Mouse (Mus musculus): ENCODE measurements at regions not wholly inside any gene's neighbourhood (a gene's known extent, or its start where the extent isn't known, plus 50 kb on each side); places are given as distances from the start of the nearest gene placed in this dataset.

DNA sequence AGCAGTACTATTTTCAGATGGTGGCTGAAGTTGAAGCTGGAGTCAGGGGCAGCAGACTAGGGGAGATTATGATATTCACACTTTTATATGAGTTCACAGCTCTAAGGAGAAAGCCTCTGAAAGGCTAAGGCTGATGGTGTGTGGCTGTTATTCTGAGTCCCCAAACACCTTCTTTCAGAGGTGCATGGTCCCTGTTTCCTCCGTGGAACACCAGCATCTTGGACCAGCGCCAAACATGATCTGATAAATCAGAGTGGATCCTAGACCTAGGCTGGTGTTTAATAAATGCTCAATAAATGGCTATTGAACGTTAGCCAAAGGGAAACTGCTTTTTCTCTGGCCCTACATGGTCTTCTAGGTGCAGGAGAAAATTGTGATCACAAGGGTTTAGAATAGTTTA lies 269.2 kb downstream of the Agtpbp1 start:
- no peak for DNase-seq (ENCODE audit: low read depth)

DNA sequence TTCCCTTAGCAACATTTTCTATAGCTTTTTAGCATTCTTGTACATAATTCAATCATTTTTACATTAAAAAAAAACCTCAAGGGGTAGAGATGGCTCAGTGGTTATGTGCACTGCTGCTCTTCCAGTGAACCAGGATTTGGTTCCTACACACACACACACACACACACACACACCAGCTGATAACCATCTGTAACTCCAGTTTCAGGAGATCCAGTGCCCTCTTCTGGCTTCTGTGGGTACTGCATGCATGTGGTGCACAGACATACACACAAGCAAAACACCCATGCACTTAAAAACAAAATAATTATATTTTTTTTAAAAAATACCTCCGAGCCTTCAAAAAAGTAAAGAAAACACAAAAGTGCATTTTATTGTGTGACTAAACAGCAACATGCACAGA lies 270.6 kb downstream of the Agtpbp1 start:
- DNase-seq (ENCODE audit: low read depth): peak; percentile 42

DNA sequence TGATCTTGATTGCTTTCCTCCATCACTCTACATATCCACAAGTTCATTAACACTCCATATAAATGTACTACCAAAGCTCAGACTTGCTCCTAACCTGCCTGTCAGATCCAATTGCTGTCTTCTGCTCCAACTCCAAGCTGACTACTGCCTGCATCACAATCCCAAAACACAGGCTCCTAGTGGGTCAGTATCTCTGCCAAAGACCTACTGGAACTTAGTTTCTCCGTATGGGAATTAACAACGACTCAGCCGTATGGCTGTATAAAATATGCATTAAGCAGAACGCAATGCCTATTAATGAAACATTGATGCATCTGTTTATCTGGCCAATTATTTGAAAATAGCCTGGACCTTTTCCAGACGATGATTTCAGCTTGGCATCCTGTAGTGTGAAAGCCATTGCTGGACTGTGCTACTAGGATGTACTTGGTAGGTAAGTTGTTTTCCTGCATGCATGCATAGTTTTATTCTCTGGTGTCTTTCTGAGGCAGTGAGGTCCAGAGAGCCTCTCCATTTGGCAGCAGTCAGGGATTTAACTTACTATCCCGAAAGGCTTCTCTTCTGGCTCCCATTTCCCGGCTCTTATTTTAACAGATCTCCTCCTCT lies 271.2 kb downstream of the Agtpbp1 start:
- DNase-seq (ENCODE audit: low read depth): no peak

DNA sequence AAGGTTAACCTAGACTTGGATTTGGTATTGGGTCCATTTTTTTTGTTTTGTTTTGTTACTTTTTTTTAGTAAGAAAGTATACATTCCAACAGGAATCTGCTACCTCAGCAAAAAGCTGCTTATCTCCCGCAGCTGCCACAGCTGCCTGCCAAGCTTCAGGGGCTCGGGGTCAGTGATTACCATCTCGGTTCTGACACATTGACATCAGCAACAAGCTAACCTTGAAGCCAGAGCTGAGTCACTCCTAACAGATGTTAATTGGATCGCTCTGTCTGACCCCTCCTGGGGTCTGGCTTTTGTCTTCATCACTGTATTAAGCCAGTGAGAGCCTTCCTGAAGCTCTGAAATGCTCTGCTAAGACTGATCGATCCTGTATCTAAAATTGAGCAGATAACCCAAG lies 292.1 kb downstream of the Agtpbp1 start:
- DNase-seq (ENCODE audit: low read depth): no peak

DNA sequence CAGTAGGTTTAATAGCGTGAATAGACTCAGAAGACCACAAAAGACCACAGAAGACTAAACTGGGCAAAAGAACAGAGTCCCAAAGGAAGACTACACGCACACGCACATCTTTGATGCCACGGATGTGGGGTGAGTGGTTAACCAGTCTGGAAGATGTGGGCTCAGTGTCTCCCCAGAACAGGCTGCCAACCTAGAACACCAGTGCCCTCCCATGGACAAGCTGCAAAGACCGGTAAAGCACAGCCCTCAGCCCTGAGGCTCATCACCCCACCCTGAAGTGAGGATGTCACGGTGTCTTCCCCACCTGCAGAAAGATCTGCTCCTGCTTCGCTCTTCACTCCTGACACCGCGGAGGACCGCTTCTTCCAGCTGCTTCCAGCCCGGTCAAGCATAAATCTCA lies 295.9 kb downstream of the Agtpbp1 start:
- no peak for DNase-seq (ENCODE audit: low read depth)

DNA sequence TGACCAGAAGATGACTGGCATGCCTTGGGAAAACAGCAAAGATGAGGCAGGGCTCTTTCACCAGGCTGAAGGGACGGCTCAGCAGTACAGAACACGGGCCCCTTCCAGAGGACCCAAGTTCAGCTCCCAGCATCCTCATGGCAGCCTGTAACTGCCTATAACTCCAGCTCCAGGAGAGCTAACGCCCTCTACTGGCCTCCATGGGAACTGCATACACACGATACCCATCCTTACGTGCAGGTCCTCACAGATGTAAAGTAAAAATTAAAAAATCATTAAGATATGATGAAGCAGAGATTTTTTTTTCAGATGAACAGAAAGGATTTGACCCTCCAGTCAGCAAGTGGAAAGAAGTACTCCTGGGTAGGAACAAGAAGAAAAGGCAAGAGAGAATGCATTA lies 303.8 kb downstream of the Agtpbp1 start:
- DNase-seq (ENCODE audit: low read depth): no peak

DNA sequence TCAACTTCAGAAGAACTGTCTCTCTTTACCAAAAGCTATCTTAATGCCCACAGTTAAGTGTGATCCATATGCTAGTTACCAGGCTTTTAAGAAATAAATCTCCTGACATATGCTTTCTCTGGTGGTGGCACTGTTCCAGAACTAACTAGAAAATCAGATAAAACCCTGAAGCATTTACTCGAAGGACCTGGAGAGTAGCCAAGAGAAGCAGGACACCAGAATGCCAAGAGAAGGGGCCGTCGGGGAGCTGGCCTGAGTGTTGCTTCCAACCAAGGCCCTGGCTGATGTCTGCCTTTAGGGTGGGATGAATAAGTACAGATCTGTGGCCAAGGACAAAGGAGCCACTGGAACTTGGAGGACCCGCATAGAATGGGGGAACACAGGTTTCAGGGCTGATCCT lies 305.9 kb downstream of the Agtpbp1 start:
- no peak for DNase-seq (ENCODE audit: low read depth)

DNA sequence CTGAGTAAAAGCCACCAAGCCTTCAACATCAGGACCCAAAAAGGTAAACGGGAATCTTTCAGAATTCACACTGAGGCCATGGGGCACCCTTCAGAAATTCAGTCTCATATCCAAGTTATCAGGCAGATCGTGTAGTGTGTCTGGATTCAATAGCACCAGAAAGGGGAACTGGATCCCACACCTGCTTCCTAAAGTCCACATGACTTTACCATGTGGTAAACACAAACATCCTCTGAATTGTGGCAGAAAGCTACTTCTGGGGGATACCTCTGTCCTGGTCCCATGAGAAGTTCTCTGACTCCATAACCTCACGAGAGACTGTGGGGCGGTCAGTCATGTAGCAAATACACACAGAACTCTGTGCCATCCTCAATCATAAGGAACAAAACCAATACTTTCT lies 313.4 kb downstream of the Agtpbp1 start:
- DNase-seq (ENCODE audit: low read depth): no peak

DNA sequence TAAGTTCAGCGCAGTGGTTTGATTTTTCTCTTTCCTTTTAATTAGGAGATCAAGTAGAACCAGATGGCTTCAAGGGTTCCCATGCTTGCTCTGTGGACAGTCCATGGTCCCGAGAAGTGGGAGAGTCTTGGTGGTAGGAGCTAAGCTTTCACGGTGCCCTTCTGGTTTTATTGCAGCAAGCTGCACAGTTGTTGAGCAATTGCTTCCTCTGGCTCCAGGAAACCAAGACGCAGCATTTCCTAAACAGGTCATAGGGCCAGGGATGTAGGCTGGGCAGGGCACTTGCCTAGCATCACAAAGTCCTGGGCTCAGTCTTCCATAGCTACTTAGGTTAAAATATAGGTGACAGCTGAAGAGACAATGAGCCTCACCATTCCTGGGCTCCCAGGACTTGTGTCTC lies 318.2 kb downstream of the Agtpbp1 start:
- DNase-seq (ENCODE audit: low read depth): no peak

DNA sequence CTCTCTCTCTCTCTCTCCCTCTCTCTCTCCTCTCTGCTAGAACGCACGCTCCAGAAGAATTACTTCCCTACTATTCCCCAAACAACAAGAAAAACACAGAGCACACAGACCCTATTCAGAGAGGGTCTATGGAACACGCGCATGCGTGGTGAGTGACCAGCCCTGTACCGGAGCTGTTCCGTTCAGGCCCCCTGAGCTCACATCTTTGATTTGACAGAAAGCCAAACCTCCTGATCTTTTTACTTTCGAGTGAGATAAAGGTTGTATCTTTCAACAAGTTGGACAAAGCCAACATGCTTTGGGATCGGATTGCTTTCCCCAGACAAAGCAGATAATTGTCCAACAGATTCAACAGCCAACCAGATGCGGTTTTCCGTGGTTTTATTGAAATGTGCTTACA lies 320.9 kb downstream of the Agtpbp1 start:
- DNase-seq (ENCODE audit: low read depth): no peak

DNA sequence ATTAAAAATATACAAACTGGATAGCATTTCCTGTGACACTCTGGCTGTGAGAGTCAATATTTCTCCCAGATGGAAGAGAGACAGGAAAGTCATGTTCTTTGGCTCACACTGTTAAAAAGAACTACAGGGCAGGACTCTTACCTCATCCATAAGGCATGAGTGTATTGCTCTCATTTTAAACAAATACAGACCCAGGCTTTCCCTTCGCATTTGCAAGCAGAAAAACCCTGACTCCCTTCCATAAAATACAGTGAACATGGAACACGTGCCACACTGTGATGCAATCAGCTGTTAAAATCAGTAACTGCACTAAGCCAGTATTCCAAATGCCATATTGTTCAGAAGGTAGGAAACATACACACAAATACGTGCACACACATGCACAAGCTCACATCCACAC lies 323.1 kb downstream of the Agtpbp1 start:
- DNase-seq (ENCODE audit: low read depth): no peak

DNA sequence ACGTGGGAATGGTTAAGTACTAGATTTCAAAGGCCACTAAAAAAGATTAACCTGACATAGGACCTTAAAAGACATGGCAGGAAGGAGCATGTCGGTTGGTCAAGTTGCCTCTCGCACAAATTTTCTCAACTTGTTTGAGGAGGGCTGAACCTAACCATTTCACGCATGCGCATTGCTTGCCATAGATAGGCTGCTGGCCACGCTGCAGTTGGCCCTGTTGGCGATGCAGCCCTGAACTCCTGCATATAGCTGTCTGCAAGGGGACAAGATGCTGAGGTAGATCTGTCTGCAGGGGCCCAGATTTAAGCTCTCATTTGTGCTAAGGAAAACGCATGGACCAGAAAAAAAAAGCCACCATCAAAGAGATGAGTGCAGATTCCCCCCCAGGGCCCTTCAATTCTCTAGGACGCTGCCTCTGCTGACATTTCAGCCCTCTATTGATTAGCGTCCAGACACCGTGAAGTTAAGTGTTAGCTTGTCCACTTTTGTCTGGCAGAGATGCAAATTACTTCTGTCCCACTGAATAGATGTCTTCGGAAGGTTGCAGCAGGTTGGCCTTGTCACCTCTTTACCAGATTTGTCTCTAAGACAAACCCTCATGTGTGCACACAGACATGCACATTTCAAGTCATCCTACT lies 329.1 kb downstream of the Agtpbp1 start:
- no peak for DNase-seq (ENCODE audit: low read depth)

DNA sequence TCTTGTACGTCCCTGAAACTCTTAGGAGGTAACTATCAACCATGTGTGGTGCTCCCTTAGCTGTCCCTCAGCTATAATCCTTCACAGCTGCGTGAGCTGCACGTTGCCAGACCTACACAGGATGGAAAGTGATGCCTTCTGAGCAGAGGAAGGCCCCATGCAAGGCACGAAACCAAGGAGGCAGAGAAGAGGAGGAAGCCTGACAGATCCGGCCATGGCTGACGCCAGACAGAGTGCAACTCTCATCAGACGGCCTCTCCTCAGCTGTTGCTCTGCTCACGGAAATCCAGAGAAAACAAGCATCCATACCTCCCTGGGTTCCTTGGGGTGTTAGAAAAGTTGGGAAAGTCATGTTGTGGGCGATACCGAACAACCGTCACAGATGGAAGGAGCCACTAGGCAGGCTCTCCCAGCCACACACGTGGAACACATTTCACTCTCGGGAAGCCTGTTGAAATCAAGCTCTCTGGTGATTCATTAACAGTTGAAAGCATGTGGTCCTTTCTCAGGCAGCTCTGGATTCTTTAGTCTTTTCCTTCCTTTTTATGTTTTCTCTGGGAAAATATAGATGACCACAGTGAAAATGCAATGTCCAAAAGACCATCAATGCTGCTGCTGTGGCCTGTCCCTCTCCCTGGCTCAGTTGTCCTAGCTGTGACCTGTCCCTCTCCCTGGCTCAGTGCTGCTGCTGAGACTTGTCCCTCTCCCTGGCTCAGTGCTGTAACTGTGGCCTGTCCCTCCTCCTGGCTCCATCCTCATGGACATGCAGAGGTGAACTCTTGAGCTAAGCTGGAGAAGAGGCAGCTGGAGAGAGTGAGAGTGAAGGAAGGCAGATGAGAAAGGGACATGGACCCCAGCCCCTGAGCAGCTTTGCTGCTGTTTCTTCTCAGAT lies 331.1 kb downstream of the Agtpbp1 start:
- no peak for DNase-seq (ENCODE audit: low read depth)

DNA sequence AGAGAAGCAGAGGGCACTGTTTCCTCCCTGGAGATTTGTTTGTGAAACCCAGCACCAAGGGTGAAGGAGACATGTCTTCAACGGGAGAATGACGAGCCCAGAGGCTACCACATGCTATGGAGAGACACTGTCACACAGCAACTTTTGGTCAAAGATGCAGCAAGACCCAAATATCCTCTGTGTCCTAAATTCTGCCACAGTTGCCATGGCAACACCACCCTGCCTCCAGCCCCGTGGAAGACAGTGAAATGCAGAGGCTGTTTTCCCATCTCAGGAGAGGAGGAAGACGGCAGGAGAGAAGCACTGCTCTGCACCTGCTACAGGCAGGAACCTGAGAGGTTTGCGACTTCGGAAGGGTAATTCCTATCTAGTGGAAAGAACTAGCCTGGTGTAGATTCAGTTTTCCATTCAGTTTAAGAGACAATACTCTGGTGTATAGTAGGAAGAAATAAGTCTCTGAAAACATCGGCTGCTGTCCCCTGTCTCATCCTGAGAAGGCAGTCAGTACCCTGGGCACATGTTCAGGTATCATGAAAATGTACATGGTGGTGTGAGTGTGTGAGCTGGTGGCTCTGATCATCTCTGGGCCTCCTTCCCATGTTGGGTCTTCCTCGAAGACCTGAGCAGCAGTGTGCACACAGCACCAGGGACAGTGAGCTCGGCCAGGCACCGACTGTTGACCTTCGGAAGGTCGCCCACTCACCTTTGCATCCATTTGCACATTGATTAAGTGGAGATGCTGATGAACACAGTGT lies 333.6 kb downstream of the Agtpbp1 start:
- no peak for DNase-seq (ENCODE audit: low read depth)

DNA sequence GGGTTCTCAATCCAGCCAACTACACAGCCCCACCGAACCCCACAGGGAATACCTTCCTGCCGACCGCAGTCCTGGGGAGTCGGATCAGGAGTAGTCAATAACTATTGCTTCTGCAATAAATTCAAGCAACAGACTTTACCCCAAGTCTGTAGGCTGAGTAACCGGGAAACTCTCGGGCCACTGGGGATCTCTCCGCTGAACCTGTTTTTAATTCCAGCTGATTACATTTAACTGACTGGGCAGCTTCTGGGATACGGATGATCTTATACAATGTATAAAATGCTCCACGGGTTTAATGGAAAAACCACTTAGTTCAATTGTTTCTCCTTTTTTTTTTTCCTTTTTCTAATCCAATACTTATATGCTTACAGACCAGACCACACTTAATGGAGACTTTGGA lies 336.6 kb downstream of the Agtpbp1 start:
- no peak for DNase-seq (ENCODE audit: low read depth)

DNA sequence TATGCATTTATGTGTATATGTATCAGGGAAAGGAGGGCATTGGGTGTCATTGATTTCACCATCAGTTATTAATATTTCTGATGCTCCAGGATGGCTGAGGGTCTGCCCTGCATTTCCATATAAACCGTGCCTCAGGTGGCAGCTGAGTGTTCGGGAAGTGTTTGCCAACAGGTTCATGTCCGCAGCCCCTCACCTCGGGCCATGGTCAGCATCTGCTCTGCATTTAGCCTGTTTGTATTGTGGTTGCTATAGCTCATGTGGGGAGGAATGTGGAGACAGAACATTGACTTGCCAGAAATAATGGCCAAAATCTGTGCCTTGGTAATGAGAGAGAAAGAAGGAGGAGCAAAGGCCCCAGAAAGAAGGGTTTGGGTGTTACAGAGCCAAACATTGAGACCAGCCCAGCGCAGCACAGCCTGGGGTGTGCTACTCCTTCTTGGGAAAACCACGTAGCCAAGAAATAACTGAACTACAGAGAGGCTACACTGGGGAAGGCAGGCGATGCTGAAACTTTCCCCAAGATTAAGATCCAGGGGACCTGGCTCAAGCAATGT lies 338.0 kb downstream of the Agtpbp1 start:
- no peak for DNase-seq (ENCODE audit: low read depth)

DNA sequence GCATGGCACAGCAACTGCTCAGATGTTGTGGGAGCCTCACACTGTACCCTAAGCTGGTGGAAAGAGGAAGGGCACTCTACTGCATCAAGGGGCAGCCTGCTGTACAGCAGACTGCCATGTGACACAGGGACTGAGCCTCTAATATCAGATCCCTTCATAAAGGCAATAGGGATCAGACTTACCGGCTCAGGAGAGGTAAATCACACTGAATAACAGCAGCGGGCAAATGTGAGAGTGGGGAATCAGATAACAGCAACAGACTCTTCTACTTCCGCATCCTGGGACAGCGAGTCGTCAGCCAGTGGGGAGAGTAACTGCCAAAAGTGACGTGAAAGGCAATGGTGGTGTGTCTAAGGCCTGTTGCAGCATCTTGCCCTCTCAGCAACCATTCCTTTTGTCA lies 339.0 kb downstream of the Agtpbp1 start:
- DNase-seq (ENCODE audit: low read depth): no peak

DNA sequence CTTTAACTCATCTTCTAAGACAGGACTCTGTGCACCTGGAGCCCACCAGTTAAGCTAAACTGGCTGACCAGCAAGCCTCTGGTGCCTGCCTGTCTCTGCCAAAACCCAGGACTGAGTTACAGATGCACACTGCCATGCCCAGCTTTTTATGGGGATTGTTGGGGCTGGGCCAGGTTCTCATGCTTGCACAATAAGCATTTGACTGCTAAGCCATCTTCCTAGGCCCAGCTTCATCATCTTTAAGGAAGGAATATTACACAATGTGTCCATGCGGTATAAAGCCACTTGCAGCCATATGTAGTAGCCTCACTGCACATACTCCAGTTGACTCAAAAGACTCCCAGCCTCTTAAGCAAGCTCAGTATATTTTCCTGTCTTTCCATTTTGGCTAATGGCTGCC lies 340.4 kb downstream of the Agtpbp1 start:
- DNase-seq (ENCODE audit: low read depth): no peak

DNA sequence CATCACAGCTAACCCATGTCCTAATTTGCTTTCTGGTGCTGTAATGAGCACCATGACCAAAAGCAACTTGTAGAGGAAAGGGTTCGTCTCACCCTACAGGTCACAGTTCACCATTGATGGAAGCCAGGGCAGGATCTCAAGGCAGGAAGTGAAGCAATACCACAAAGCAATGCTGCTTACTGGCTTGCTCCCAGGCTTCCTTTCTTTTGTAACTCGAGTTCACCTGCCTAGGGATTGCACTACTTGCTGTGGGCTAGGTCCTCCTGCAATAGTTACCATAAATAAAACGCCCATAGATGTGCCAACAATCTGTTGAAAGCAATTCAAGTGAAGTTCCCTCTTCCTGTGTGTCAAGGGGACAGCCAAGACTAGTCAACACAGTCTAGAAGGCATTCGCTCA lies 342.4 kb downstream of the Agtpbp1 start:
- peak; percentile 14 for DNase-seq (ENCODE audit: low read depth)

DNA sequence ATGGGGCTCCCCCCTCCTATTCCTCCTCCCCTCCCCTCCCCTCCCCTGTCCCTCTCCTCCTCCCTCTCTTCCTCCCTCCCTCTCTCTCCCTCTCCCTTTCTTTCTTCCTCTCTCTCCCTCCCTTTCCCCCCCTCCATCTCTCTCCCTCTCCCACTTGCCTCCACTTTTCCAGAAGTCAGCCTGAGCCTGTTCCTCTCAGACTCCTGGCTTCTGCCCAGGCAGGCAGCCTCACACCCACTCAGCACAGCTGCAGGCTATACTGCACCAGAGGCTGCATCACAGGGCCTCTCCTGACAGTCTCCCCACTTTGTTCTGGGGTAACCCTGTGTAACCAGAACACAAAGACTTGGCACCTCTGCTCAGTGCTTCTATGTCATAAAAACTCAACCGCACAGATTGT lies 346.3 kb downstream of the Agtpbp1 start:
- no peak for DNase-seq (ENCODE audit: low read depth)

DNA sequence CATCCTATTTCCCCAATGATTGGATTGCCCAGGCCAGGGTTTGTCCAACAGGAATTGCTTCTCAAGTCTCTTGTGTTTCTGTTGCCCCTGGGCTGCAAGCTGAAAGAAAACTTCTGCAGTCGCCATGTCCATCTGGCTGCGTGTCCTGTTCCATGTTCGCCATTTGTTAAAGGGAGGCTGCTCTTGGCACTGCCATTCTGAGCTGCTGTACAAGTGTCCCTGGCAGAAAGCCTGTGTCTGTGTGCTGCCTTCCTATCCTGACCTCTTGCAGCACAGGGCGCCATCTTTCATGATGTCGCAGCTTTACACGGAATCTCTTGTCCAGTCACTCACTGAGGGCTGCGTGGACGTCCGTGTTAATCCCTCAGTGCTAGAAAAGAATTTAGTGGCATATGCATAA lies 349.2 kb downstream of the Agtpbp1 start:
- no peak for DNase-seq (ENCODE audit: low read depth)

DNA sequence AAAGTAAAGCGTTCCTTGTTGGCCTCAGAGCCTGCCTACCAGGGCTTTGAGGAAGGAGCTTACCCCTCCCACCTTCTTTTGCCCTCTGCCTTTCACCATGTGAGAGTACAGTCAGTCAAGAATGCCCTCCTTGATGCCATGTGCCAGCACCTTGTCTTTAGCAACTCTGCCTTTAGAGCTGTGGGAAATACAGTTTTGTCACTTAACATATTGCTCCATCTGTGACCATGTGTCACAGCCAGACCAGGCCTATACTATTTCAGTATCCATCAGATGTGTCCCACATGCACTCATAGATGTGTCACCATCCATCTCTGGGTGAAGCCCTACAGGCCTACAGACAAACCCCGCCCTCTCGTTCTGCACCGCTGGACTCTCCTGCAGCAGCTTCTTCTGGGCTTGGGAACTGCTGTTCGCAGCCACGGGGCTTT lies 355.9 kb downstream of the Agtpbp1 start:
- no peak for DNase-seq (ENCODE audit: low read depth)
